Mouse (Mus musculus) myocyte (in vitro differentiated cells): Measurements from ENCODE around the gene Fhl2. TPM values are rescaled to one million over a fixed set of nuclear protein-coding genes. Genes with fewer than 3 reads are reported as not detected.

Experiments used
- H3K27me3 ChIP-seq: one replicate; pipeline ENCODE4 v1.6.1; 2011; ENCODE audit not compliant: control insufficient read depth, insufficient read depth, insufficient read length
- H3K36me3 ChIP-seq: one replicate; pipeline ENCODE4 v1.6.1; 2011; ENCODE audit not compliant: control insufficient read depth, insufficient read depth
- H3K4me2 ChIP-seq: one replicate; pipeline ENCODE4 v1.6.1; 2011; ENCODE audit warnings: low read depth, control low read depth
- H3K4me3 ChIP-seq: one replicate; pipeline ENCODE4 v1.5.1; 2011; ENCODE audit warnings: mild to moderate bottlenecking, control low read depth, moderate library complexity
- H3K79me2 ChIP-seq: one replicate; pipeline ENCODE4 v1.6.1; 2011; ENCODE audit not compliant: control insufficient read depth, insufficient read depth
- H3ac ChIP-seq: one replicate; pipeline ENCODE4 v1.6.1; 2011; ENCODE audit not compliant: control insufficient read depth, insufficient read length
- CEBPB ChIP-seq: IDR thresholded peaks from 2 replicates; pipeline ENCODE4 v1.6.1; 2011; ENCODE audit warnings: mild to moderate bottlenecking, moderate library complexity; ENCODE audit not compliant: poor library complexity, insufficient read depth, severe bottlenecking
- E2F4 ChIP-seq: IDR thresholded peaks from one replicate; pipeline ENCODE4 v1.6.1; 2011; ENCODE audit warnings: mild to moderate bottlenecking, control low read depth, moderate library complexity; ENCODE audit not compliant: insufficient read depth
- MAX ChIP-seq: IDR thresholded peaks from one replicate; pipeline ENCODE4 v1.6.1; 2011; ENCODE audit warnings: low read depth, mild to moderate bottlenecking, control low read depth
- MYOD1 ChIP-seq, 3 experiments: IDR thresholded peaks; one replicate each; pipeline ENCODE4 v1.6.1; 2011; ENCODE audit warnings: control low read depth in 2 of 3, low read depth in 2 of 3, mild to moderate bottlenecking in 2 of 3, moderate library complexity in 1 of 3; ENCODE audit not compliant: insufficient read length in 2 of 3, control insufficient read depth in 1 of 3
- MYOG ChIP-seq, 3 experiments: IDR thresholded peaks; one replicate each; pipeline ENCODE4 v1.6.1; 2011; ENCODE audit warnings: control low read depth in 2 of 3, low read depth in 2 of 3, mild to moderate bottlenecking in 2 of 3; ENCODE audit not compliant: insufficient read length in 2 of 3, control insufficient read depth in 1 of 3, insufficient read depth in 1 of 3
- POLR2A ChIP-seq: IDR thresholded peaks from one replicate; pipeline ENCODE4 v1.6.1; 2011; ENCODE audit warnings: low read depth, mild to moderate bottlenecking, control low read depth, moderate library complexity; ENCODE audit not compliant: insufficient read length
- POLR2AphosphoS2 ChIP-seq: IDR thresholded peaks from one replicate; pipeline ENCODE4 v1.6.1; 2011; ENCODE audit warnings: low read depth, control low read depth; ENCODE audit not compliant: insufficient read length
- REST ChIP-seq: IDR thresholded peaks from one replicate; pipeline ENCODE4 v1.6.1; 2011; ENCODE audit warnings: mild to moderate bottlenecking, control low read depth, moderate library complexity; ENCODE audit not compliant: insufficient read depth, insufficient read length
- SRF ChIP-seq: IDR thresholded peaks from one replicate; pipeline ENCODE4 v1.6.1; 2011; ENCODE audit warnings: low read depth; ENCODE audit not compliant: control insufficient read depth, insufficient read length
- TCF12 ChIP-seq: IDR thresholded peaks from one replicate; pipeline ENCODE4 v1.6.1; 2011; ENCODE audit warnings: mild to moderate bottlenecking, control low read depth; ENCODE audit not compliant: poor library complexity, insufficient read depth, severe bottlenecking
- TCF3 ChIP-seq: IDR thresholded peaks from one replicate; pipeline ENCODE4 v1.6.1; 2011; ENCODE audit warnings: low read depth, control low read depth; ENCODE audit not compliant: insufficient read length
- USF1 ChIP-seq: IDR thresholded peaks from one replicate; pipeline ENCODE4 v1.6.1; 2011; ENCODE audit warnings: low read depth, mild to moderate bottlenecking, control low read depth, moderate library complexity
- polyA plus RNA-seq: library from polyadenylated mRNA; unstranded; fragments of >200 nt; fragmentation: generic; extraction: Trizol; gene quantifications from one replicate; pipeline ENCODE4 v1.2.1, GENCODE M21; 2012; ENCODE audit warnings: missing spikeins

Gene Fhl2
- polyA plus RNA-seq, 1 experiment = 58.2 TPM

- TF ChIP-seq MAX = no peak
- TF ChIP-seq CEBPB = no peak
- TF ChIP-seq MYOD1 (IDR thresholded peaks at IDR 0.05; ENCODE audit: control insufficient read depth in 1 of 3, insufficient read length in 2 of 3, low read depth in 2 of 3) = no peak
- TF ChIP-seq REST = no peak
- no peak for TF ChIP-seq USF1
- TF ChIP-seq TCF12 = no peak
- TF ChIP-seq POLR2A = no peak
- TF ChIP-seq SRF = no peak
- TF ChIP-seq POLR2AphosphoS2 = no peak
- no peak for TF ChIP-seq E2F4
- no peak for TF ChIP-seq TCF3
- no peak for TF ChIP-seq MYOG (IDR thresholded peaks at IDR 0.05; ENCODE audit: control insufficient read depth in 1 of 3, insufficient read depth in 1 of 3, insufficient read length in 2 of 3, low read depth in 2 of 3)
- H3K4me3 ChIP-seq = no peak overlapping the region
- H3K36me3 ChIP-seq = peaks cover 45% of the 10 kb centered on the region
- H3K27me3 ChIP-seq = no peaks in the 10 kb centered on the region
- no peak overlapping the region for H3K4me2 ChIP-seq
- no peak overlapping the region for H3ac ChIP-seq
- H3K79me2 ChIP-seq = peaks cover 28% of the 10 kb centered on the region
Measured at GRCm38 (mm10) chr1:43130219-43130981, 66.4 kb downstream of the Fhl2 start.

- H3ac ChIP-seq = no peak overlapping the region
- TF ChIP-seq MYOD1 (IDR thresholded peaks at IDR 0.05; ENCODE audit: control insufficient read depth in 1 of 3, insufficient read length in 2 of 3, low read depth in 2 of 3) (peak in 2 of 3 experiments; percentile 51 to 81), TCF12 (peak; percentile 50), MYOG (IDR thresholded peaks at IDR 0.05; ENCODE audit: control insufficient read depth in 1 of 3, insufficient read depth in 1 of 3, insufficient read length in 2 of 3, low read depth in 2 of 3) (peak in 2 of 3 experiments; percentile 32 to 77), USF1 (peak; percentile 37), POLR2AphosphoS2 (no peak), CEBPB (peak; percentile 78), TCF3 (peak; percentile 30), E2F4 (no peak), MAX (no peak), SRF (no peak)
- no peak overlapping the region for H3K4me3 ChIP-seq
- H3K4me2 ChIP-seq = peak overlapping the region; percentile 40
- no peaks in the 10 kb centered on the region for H3K27me3 ChIP-seq
- peaks cover 34% of the 10 kb centered on the region for H3K36me3 ChIP-seq
- peaks cover 4% of the 10 kb centered on the region for H3K79me2 ChIP-seq
Measured at GRCm38 (mm10) chr1:43127820-43128610, 68.8 kb downstream of the Fhl2 start.

GRCm38 (mm10) chr1:43127196-43127595, 69.6 kb downstream of the Fhl2 start:
- no peak for TF ChIP-seq POLR2A
- TF ChIP-seq TCF3 = no peak
- no peak for TF ChIP-seq POLR2AphosphoS2
- no peak for TF ChIP-seq E2F4
- TF ChIP-seq MYOD1 (IDR thresholded peaks at IDR 0.05; ENCODE audit: control insufficient read depth in 1 of 3, insufficient read length in 2 of 3, low read depth in 2 of 3) = no peak
- TF ChIP-seq TCF12 = no peak
- TF ChIP-seq MYOG (IDR thresholded peaks at IDR 0.05; ENCODE audit: control insufficient read depth in 1 of 3, insufficient read depth in 1 of 3, insufficient read length in 2 of 3, low read depth in 2 of 3) = no peak
- no peak for TF ChIP-seq SRF
- no peak for TF ChIP-seq MAX
- no peak for TF ChIP-seq REST
- TF ChIP-seq CEBPB = no peak
- TF ChIP-seq USF1 = no peak
- H3K36me3 ChIP-seq = peaks cover 42% of the 10 kb centered on the region

GRCm38 (mm10) chr1:43124726-43125125, 72.1 kb downstream of the Fhl2 start:
- Histone ChIP-seq H3K4me2 (no peak overlapping the region), H3K4me3 (no peak overlapping the region), H3K79me2 (no peaks in the 10 kb centered on the region), H3K27me3 (no peaks in the 10 kb centered on the region), H3ac (no peak overlapping the region), H3K36me3 (peaks cover 35% of the 10 kb centered on the region)
- TF ChIP-seq REST = no peak
- TF ChIP-seq SRF = no peak
- TF ChIP-seq MAX = no peak
- TF ChIP-seq TCF12 = no peak
- no peak for TF ChIP-seq POLR2A
- no peak for TF ChIP-seq MYOG (IDR thresholded peaks at IDR 0.05; ENCODE audit: control insufficient read depth in 1 of 3, insufficient read depth in 1 of 3, insufficient read length in 2 of 3, low read depth in 2 of 3)
- TF ChIP-seq POLR2AphosphoS2 = no peak
- TF ChIP-seq USF1 = no peak
- TF ChIP-seq E2F4 = no peak
- TF ChIP-seq TCF3 = no peak
- TF ChIP-seq MYOD1 (IDR thresholded peaks at IDR 0.05; ENCODE audit: control insufficient read depth in 1 of 3, insufficient read length in 2 of 3, low read depth in 2 of 3) = no peak
- no peak for TF ChIP-seq CEBPB

More at GRCm38 (mm10) chr1:43127196-43127595, 69.6 kb downstream of the Fhl2 start:
- H3K4me2 ChIP-seq = no peak overlapping the region
- no peaks in the 10 kb centered on the region for H3K79me2 ChIP-seq
- no peak overlapping the region for H3ac ChIP-seq
- no peaks in the 10 kb centered on the region for H3K27me3 ChIP-seq
- H3K4me3 ChIP-seq = no peak overlapping the region
